Mouse (Mus musculus) CH12.LX (cell line): ENCODE measurements around the gene Islr. TPM values are rescaled to one million over a fixed set of nuclear protein-coding genes. Genes with fewer than 3 reads are reported as not detected.

Experiments
- DNase-seq: peaks from one replicate; pipeline ENCODE4 v3.0.0-alpha.2; 2013; ENCODE audit errors: extremely low read depth
- H3K27ac ChIP-seq: 2 replicates; pipeline ENCODE4 v1.5.1; 2012; ENCODE audit warnings: low read depth, mild to moderate bottlenecking, control low read depth, moderate library complexity; ENCODE audit not compliant: insufficient read depth
- H3K27me3 ChIP-seq: replicated peaks from 2 replicates; pipeline ENCODE3; 2012; ENCODE audit warnings: inconsistent platforms
- H3K36me3 ChIP-seq, 2 experiments: replicated peaks in 1 of 2; 2 replicates each; pipeline versions ENCODE3 to v1.6.1; 2012; ENCODE audit warnings: inconsistent platforms in 1 of 2, low read length in 1 of 2, mild to moderate bottlenecking in 1 of 2, mixed read lengths in 1 of 2, moderate library complexity in 1 of 2; ENCODE audit not compliant: control insufficient read depth in 1 of 2, insufficient read depth in 1 of 2
- H3K4me1 ChIP-seq, 2 experiments: 2 replicates each; pipeline ENCODE4 v1.6.1; 2012; ENCODE audit warnings: inconsistent platforms in 1 of 2, moderate library complexity in 1 of 2; ENCODE audit not compliant: insufficient read depth in 2 of 2, control insufficient read depth in 1 of 2
- H3K4me2 ChIP-seq: 2 replicates; pipeline ENCODE4 v1.6.1; 2012; ENCODE audit warnings: low read depth, mild to moderate bottlenecking, control low read depth; ENCODE audit not compliant: poor library complexity, insufficient read depth, severe bottlenecking
- H3K4me3 ChIP-seq, 3 experiments: fragments of 150-350 bp in 1 of 3; sonication (generic) in 1 of 3; replicated peaks in 1 of 3; 2 replicates each; pipeline versions ENCODE3 to v1.5.1; 2011 to 2012; ENCODE audit warnings: low read depth in 2 of 3, low read length in 2 of 3, mild to moderate bottlenecking in 2 of 3, moderate library complexity in 2 of 3, control low read depth in 1 of 3, improper control_type of control experiment in 1 of 3, inconsistent platforms in 1 of 3, mixed read lengths in 1 of 3; ENCODE audit not compliant: poor library complexity in 1 of 3
- H3K79me2 ChIP-seq: replicated peaks from 2 replicates; pipeline ENCODE4 v1.6.1; 2012; ENCODE audit warnings: mild to moderate bottlenecking, moderate library complexity; ENCODE audit not compliant: control insufficient read depth, poor library complexity, insufficient read depth, severe bottlenecking; ENCODE audit errors: extremely low read depth
- H3K9ac ChIP-seq: 2 replicates; pipeline ENCODE4 v1.6.1; 2012; ENCODE audit warnings: low read depth, mild to moderate bottlenecking, control low read depth, moderate library complexity; ENCODE audit not compliant: insufficient read depth
- H3K9me3 ChIP-seq: replicated peaks from 2 replicates; pipeline ENCODE3; 2012; ENCODE audit warnings: low read length, inconsistent platforms, mixed read lengths
- BHLHE40 ChIP-seq: IDR thresholded peaks from 2 replicates; pipeline ENCODE4 v1.6.1; 2011; ENCODE audit warnings: mild to moderate bottlenecking, low read depth, low read length, improper control_type of control experiment
- CHD1 ChIP-seq: IDR thresholded peaks from 2 replicates; pipeline ENCODE4 v1.6.1; 2012; ENCODE audit warnings: low read depth, low read length, improper control_type of control experiment, inconsistent platforms
- CTCF ChIP-seq, 2 experiments: IDR thresholded peaks in 1 of 2; conservative IDR thresholded peaks in 1 of 2; 2 replicates each; pipeline ENCODE4 v1.5.1; 2011 to 2012; ENCODE audit warnings: low read depth in 2 of 2, low read length in 2 of 2, improper control_type of control experiment in 1 of 2, inconsistent platforms in 1 of 2, mild to moderate bottlenecking in 1 of 2, moderate library complexity in 1 of 2
- HCFC1 ChIP-seq: IDR thresholded peaks from 2 replicates; pipeline ENCODE4 v1.6.1; 2012; ENCODE audit warnings: low read depth, mild to moderate bottlenecking, inconsistent platforms, low read length, improper control_type of control experiment
- IRF4 ChIP-seq: IDR thresholded peaks from 2 replicates; pipeline ENCODE4 v1.6.1; 2014; ENCODE audit warnings: low read depth, mild to moderate bottlenecking, inconsistent platforms, low read length, improper control_type of control experiment
- JUND ChIP-seq: conservative IDR thresholded peaks from 2 replicates; pipeline ENCODE4 v1.6.1; 2011; ENCODE audit warnings: low read depth, low read length, improper control_type of control experiment
- MAFK ChIP-seq: IDR thresholded peaks from 2 replicates; pipeline ENCODE4 v1.6.1; 2011; ENCODE audit warnings: low read length, improper control_type of control experiment; ENCODE audit not compliant: insufficient replicate concordance
- NRF1 ChIP-seq: IDR thresholded peaks from 2 replicates; pipeline ENCODE4 v1.6.1; 2014; ENCODE audit warnings: low read depth, mild to moderate bottlenecking, inconsistent platforms, low read length, improper control_type of control experiment, moderate library complexity
- PAX5 ChIP-seq: IDR thresholded peaks from 2 replicates; pipeline ENCODE4 v1.6.1; 2012; ENCODE audit warnings: low read length, inconsistent platforms, mixed read lengths
- POLR2AphosphoS2 ChIP-seq: IDR thresholded peaks from 2 replicates; pipeline ENCODE4 v1.6.1; 2011; ENCODE audit warnings: low read depth, low read length, improper control_type of control experiment
- RAD21 ChIP-seq: IDR thresholded peaks from 2 replicates; pipeline ENCODE4 v1.6.1; 2011; ENCODE audit warnings: low read depth, mild to moderate bottlenecking, low read length, improper control_type of control experiment, moderate library complexity
- SMC3 ChIP-seq: IDR thresholded peaks from 2 replicates; pipeline ENCODE4 v1.6.1; 2011; ENCODE audit warnings: low read depth, low read length, improper control_type of control experiment
- TCF12 ChIP-seq: IDR thresholded peaks from 2 replicates; pipeline ENCODE4 v1.6.1; 2014; ENCODE audit warnings: low read depth, mild to moderate bottlenecking, inconsistent platforms, low read length, improper control_type of control experiment
- USF1 ChIP-seq: IDR thresholded peaks from 2 replicates; pipeline ENCODE4 v1.6.1; 2014; ENCODE audit warnings: low read depth, mild to moderate bottlenecking, inconsistent platforms, low read length, improper control_type of control experiment
- USF2 ChIP-seq: conservative IDR thresholded peaks from 2 replicates; pipeline ENCODE4 v1.6.1; 2011; ENCODE audit warnings: low read depth, low read length, improper control_type of control experiment
- ZC3H11A ChIP-seq: IDR thresholded peaks from 2 replicates; pipeline ENCODE4 v1.6.1; 2012; ENCODE audit warnings: low read depth, mild to moderate bottlenecking, inconsistent platforms, low read length, improper control_type of control experiment
- ZMIZ1 ChIP-seq: IDR thresholded peaks from 2 replicates; pipeline ENCODE4 v1.6.1; 2012; ENCODE audit warnings: low read depth, mild to moderate bottlenecking, inconsistent platforms, low read length, improper control_type of control experiment
- ZNF384 ChIP-seq: IDR thresholded peaks from 2 replicates; pipeline ENCODE4 v1.6.1; 2012; ENCODE audit warnings: low read depth, low read length, improper control_type of control experiment, inconsistent platforms
- dilution Hi-C: fragments of 300-500 bp; cut with MboI; formaldehyde crosslinking; loops from 2 replicates; pipeline ENCODE4 v1.14.3; 2020; ENCODE audit warnings: low sequenced_read_pairs; ENCODE audit not compliant: extremely low pct_unique_long_range_greater_than_20kb, extremely low pct_ligation_motif_present
- in situ Hi-C: fragments of 300-500 bp; cut with MboI; formaldehyde crosslinking; loops from 3 replicates; pipeline ENCODE4 v1.14.3; 2019; ENCODE audit warnings: low sequenced_read_pairs, low pct_ligation_motif_present, low pct_unique_long_range_greater_than_20kb, mixed read lengths
- polyA plus RNA-seq: library from polyadenylated mRNA; unstranded; fragments of >175 nt; gene quantifications from 2 replicates; pipeline ENCODE4 v1.2.1, GENCODE M21; 2012; ENCODE audit warnings: low read depth; ENCODE audit not compliant: insufficient read length
- total RNA-seq, 2 experiments: library from RNA; depleted of rRNA; stranded (reverse); fragments of 300-350 nt in 1 of 2; fragments of >200 nt in 1 of 2; gene quantifications; 2 replicates each; pipeline ENCODE4 v1.2.3; 2012 to 2014

Islr gene
- total and polyA plus RNA-seq, 3 experiments: not detected

DNA sequence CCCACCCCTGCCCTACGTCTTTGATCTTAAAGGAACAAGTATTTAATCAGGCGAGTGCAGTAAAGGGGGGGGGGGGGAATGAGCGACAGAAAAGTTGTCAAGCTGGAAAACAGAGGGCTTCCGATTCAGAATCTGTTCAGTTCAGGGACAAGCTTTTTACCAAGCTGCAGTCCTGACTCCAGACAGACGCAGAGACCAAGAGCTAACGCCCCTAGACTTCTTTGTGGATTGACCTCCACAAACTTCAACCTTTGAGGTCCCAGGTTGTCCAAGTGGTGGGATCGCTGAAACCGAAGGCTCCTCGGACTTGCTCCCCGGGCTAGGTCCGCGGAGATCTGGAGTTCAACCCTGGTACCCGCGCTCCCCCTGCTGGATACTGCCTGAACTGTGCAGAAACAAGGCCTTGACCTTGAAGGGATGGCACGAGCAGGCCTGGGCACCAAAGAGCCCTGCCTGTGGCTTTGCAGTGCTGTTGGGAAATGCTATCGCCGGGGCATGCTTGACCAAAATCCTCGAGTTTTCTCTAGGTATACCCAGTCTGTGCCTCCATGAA lies 418 bp upstream of the Islr start:
- Histone ChIP-seq H3K4me2 (peak overlapping the region; percentile 23), H3K4me1 (peaks cover 2 to 9% of the 10 kb centered on the region in 2 experiments; a peak in 3 of 4 replicates)
- TF ChIP-seq CTCF (conservative IDR thresholded peaks at IDR 0.05 in 1 of 2, IDR thresholded peaks at IDR 0.05 in 1 of 2; ENCODE audit: low read depth in 2 of 2, low read length in 2 of 2): peak; percentile 61 to 98; a peak in 3 of 4 replicates
- TF ChIP-seq NRF1: no peak
- peak; percentile 70 for TF ChIP-seq ZC3H11A
- peak; percentile 96 for TF ChIP-seq RAD21
- peak; percentile 71 for TF ChIP-seq BHLHE40
- TF ChIP-seq SMC3: peak; percentile 96
- TF ChIP-seq ZMIZ1: no peak
- 0 out of 2 replicates have a peak, but pooled peaks have one; percentile 27 for TF ChIP-seq IRF4
- TF ChIP-seq, all 38 proteins: peak for 6
- DNase-seq: peak; percentile 83
- Histone ChIP-seq H3K9ac (peak overlapping the region; percentile 40), H3K27me3 (peaks cover 25% of the 10 kb centered on the region), H3K4me3 (peak overlapping the region; percentile 41 to 66 (median 51)), H3K9me3 (no peaks in the 10 kb centered on the region), H3K79me2 (no peaks in the 10 kb centered on the region), H3K27ac (no peak overlapping the region), H3K36me3 (no peaks in the 10 kb centered on the region)
- in situ Hi-C loops (no loop called here), dilution Hi-C loops (no loop called here)

DNA sequence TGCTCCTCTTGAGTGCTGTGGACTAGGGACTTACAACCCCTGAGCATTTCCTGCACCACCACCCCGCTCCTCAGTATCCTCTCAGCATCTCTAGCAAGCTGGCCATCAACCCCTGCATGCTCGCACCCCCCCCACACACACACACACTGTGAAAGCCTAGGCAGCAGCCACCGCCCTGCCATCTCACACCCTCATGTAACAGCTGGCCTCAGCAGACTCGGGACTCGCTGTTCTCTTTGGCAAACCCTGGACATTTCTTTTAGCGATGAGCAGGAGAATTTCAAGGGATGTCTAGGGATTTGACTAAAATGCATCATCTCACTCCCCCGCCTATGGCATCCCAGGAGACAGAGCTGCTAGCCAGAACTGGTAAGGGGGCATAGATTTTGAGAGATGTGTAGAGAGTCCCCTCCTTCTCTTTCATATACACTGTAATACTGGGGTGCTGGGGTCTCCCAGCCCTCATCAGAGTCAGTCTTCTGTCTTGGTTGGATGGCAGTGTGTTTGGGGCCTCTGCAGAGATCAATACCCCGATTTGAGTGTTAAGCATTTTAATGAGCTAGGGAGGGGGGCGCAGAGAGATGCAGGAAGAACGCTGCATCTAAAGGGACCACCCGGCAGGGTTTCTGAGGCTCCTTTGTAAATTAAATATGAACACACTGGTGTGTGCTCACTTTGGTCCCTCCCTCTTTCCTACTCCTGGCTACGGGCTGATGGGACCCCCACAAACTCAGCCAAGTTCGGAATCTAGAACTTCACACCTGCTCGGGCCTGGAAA lies 1.2 kb downstream of the Islr start:
- Histone ChIP-seq H3K36me3 (no peaks in the 10 kb centered on the region), H3K9me3 (peaks cover 13% of the 10 kb centered on the region), H3K9ac (no peak overlapping the region), H3K79me2 (no peaks in the 10 kb centered on the region), H3K4me1 (peaks cover 2 to 4% of the 10 kb centered on the region in 2 experiments; a peak in 3 of 4 replicates), H3K27ac (no peak overlapping the region), H3K4me3 (no peak overlapping the region), H3K4me2 (no peak overlapping the region), H3K27me3 (peaks cover 25% of the 10 kb centered on the region)
- no peak for TF ChIP-seq TCF12
- no peak for TF ChIP-seq POLR2AphosphoS2
- no peak for TF ChIP-seq USF1
- TF ChIP-seq PAX5: no peak
- no peak for TF ChIP-seq MAFK
- no peak for TF ChIP-seq HCFC1
- no peak for TF ChIP-seq CHD1
- no peak for TF ChIP-seq ZNF384
- TF ChIP-seq USF2: no peak
- TF ChIP-seq IRF4: no peak
- TF ChIP-seq JUND: no peak
- dilution Hi-C loops: no loop called here
- in situ Hi-C loops: no loop called here
- DNase-seq: no peak
